Mouse (Mus musculus) skeletal muscle tissue, postnatal 0 days (tissue): ENCODE measurements around the gene Gm13279. TPM values are rescaled to one million over a fixed set of nuclear protein-coding genes. Genes with fewer than 3 reads are reported as not detected.

Experiments used
- polyA plus RNA-seq: library from polyadenylated mRNA; unstranded; fragments of >200 nt; fragmentation: Nextera tagmentation; extraction: Ambion mirVana; gene quantifications from 2 replicates; pipeline ENCODE4 v1.2.1, GENCODE M21; 2015

Gm13279 gene
- not detected in 2 replicates for polyA plus RNA-seq

DNA sequence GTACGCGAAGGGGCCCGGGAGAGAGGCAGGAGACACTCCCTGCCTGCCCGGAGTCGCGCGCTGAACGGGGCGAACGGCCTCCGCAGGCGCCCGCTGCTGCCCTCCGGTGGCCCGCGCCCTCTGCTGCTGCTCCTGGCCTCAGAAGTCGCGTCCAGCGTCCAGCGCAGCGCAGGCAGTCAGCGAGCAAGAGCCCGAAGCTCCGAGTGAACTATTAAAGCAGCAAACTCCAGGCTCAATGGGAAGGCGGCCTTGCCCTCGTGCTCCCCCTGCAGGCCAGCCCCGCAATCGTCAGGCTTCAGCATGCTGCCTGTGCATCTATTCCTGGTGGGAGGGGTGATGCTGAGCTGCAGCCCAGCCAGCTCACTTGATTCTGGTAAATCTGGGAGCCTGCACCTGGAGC is at the start of gene Gm13279:
TSS of gene Gm13279 (plus strand) at position 301 of the 400 bp plus-strand sequence.

GRCm38 (mm10) chr4:88754818-88755340 is 42.3 kb upstream of the Gm13279 start, which contains the start of gene Gm13271:
Gm13271 (plus strand) TSS chr4:88754868.

DNA sequence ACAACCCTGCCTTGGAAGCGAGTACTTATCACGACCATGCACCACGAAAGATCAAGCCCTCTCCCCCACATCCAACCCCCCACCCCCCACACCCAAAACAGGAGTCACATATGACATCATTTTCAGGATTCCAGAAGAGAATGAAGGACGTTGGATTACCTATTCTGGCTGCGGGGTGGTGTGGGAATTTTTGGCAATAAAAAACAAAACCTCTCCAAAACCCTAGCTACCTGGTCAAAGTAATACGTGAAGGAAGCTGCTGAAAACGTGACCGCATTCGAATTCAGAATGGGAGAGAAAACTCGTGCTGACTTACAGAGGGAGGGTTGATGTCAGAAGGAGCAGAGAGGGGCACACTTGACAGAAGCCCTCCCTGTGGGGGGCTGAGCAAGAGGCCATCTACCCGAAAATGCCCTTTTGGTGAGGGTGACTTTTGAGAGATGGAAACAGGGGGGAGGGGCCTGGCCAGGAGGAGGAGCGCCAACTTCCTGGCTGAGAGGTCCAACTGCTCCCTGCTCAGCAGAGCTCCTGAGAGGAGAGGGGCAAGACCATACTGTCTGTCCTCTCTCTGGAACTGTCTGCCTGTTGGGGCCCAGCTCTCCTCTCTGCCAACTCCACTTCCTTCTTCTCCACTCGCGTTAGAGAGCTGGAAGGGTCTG is 37.5 kb upstream of the Gm13279 start, which contains the start of gene Gm13283:
TSS of gene Gm13283 (plus strand) at position 510 of the 659 bp plus-strand sequence.

GRCm38 (mm10) chr4:88773534-88773933 is 23.7 kb upstream of the Gm13279 start, which contains the start of gene Gm13290:
Gm13290 (plus strand) TSS chr4:88773834.

GRCm38 (mm10) chr4:88776622-88777021 is 20.6 kb upstream of the Gm13279 start, which contains the start of gene Gm13289:
Gm13289 (plus strand) TSS chr4:88776922.

DNA sequence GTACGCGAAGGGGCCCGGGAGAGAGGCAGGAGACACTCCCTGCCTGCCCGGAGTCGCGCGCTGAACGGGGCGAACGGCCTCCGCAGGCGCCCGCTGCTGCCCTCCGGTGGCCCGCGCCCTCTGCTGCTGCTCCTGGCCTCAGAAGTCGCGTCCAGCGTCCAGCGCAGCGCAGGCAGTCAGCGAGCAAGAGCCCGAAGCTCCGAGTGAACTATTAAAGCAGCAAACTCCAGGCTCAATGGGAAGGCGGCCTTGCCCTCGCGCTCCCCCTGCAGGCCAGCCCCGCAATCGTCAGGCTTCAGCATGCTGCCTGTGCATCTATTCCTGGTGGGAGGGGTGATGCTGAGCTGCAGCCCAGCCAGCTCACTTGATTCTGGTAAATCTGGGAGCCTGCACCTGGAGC is 17.6 kb upstream of the Gm13279 start, which contains the start of gene Gm13272:
TSS of gene Gm13272 (plus strand) at position 301 of the 400 bp plus-strand sequence.

GRCm38 (mm10) chr4:88781831-88782230 is 15.4 kb upstream of the Gm13279 start, which contains the start of gene Ifnz:
Ifnz (plus strand) TSS chr4:88782131.

GRCm38 (mm10) chr4:88785409-88785808 is 11.8 kb upstream of the Gm13279 start, which contains the start of gene Gm13276:
Gm13276 (plus strand) TSS chr4:88785709.

GRCm38 (mm10) chr4:88788402-88788801 is 8.8 kb upstream of the Gm13279 start, which contains the start of gene Gm13277:
Gm13277 (plus strand) TSS chr4:88788632.

DNA sequence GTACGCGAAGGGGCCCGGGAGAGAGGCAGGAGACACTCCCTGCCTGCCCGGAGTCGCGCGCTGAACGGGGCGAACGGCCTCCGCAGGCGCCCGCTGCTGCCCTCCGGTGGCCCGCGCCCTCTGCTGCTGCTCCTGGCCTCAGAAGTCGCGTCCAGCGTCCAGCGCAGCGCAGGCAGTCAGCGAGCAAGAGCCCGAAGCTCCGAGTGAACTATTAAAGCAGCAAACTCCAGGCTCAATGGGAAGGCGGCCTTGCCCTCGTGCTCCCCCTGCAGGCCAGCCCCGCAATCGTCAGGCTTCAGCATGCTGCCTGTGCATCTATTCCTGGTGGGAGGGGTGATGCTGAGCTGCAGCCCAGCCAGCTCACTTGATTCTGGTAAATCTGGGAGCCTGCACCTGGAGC is 5.9 kb upstream of the Gm13279 start, which contains the start of gene Gm13278:
TSS of gene Gm13278 (plus strand) at position 301 of the 400 bp plus-strand sequence.

DNA sequence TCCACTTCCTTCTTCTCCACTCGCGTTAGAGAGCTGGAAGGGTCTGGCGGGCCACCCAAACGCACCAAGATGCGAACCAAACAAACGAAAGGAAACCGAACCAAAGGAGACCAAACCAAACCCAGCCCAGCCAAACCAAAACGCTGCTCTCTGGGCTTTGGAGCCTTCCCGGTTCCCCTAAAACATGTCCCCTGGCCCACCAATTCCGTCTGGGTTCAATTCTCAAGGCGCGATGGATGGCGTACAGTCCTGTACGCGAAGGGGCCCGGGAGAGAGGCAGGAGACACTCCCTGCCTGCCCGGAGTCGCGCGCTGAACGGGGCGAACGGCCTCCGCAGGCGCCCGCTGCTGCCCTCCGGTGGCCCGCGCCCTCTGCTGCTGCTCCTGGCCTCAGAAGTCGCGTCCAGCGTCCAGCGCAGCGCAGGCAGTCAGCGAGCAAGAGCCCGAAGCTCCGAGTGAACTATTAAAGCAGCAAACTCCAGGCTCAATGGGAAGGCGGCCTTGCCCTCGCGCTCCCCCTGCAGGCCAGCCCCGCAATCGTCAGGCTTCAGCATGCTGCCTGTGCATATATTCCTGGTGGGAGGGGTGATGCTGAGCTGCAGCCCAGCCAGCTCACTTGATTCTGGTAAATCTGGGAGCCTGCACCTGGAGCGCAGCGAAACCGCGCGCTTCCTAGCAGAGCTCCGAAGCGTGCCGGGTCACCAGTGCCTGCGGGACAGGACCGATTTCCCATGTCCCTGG is 3.1 kb upstream of the Gm13279 start, which contains the start of gene Gm13275:
TSS of gene Gm13275 (plus strand) at position 552 of the 740 bp plus-strand sequence.

DNA sequence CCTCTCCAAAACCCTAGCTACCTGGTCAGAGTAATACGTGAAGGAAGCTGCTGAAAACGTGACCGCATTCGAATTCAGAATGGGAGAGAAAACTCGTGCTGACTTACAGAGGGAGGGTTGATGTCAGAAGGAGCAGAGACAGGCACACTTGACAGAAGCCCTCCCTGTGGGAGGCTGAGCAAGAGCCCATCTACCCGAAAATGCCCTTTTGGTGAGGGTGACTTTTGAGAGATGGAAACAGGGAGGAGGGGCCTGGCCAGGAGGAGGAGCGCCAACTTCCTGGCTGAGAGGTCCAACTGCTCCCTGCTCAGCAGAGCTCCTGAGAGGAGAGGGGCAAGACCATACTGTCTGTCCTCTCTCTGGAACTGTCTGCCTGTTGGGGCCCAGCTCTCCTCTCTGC is 2.2 kb downstream of the Gm13279 start, which contains the start of gene Gm13285:
TSS of gene Gm13285 (plus strand) at position 301 of the 400 bp plus-strand sequence.

DNA sequence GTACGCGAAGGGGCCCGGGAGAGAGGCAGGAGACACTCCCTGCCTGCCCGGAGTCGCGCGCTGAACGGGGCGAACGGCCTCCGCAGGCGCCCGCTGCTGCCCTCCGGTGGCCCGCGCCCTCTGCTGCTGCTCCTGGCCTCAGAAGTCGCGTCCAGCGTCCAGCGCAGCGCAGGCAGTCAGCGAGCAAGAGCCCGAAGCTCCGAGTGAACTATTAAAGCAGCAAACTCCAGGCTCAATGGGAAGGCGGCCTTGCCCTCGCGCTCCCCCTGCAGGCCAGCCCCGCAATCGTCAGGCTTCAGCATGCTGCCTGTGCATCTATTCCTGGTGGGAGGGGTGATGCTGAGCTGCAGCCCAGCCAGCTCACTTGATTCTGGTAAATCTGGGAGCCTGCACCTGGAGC is 5.8 kb downstream of the Gm13279 start, which contains the start of gene Gm13287:
TSS of gene Gm13287 (plus strand) at position 301 of the 400 bp plus-strand sequence.

GRCm38 (mm10) chr4:88805231-88805630 is 8.0 kb downstream of the Gm13279 start, which contains the start of gene Gm13288:
Gm13288 (plus strand) TSS chr4:88805531.

GRCm38 (mm10) chr4:88815928-88816327 is 18.7 kb downstream of the Gm13279 start, which contains the start of gene Ifna7:
Ifna7 (plus strand) TSS chr4:88816228.

GRCm38 (mm10) chr4:88819659-88820058 is 22.5 kb downstream of the Gm13279 start, which contains the start of gene Ifna11:
Ifna11 (plus strand) TSS chr4:88819959.

DNA sequence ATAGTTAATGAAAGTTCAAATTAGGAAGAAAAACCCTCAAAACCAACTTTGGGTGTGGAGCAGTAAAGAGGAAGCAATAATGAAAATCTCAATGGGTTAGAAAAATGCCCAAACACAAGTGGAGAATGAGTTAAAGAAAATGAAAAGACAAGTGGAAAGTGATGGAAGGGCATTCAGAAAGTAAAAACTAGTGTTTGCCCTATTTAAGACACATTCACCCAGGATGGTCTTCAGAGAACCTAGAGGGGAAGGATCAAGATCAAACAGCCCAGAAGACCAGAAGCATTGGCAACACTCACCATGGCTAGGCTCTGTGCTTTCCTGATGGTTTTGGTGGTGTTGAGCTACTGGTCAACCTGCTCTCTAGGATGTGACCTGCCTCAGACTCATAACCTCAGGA is 29.9 kb downstream of the Gm13279 start, which contains the start of gene Ifna6:
TSS of gene Ifna6 (plus strand) at position 301 of the 400 bp plus-strand sequence.

GRCm38 (mm10) chr4:88835225-88835624 is 38.0 kb downstream of the Gm13279 start, which contains the start of gene Ifna5:
Ifna5 (plus strand) TSS chr4:88835525.

DNA sequence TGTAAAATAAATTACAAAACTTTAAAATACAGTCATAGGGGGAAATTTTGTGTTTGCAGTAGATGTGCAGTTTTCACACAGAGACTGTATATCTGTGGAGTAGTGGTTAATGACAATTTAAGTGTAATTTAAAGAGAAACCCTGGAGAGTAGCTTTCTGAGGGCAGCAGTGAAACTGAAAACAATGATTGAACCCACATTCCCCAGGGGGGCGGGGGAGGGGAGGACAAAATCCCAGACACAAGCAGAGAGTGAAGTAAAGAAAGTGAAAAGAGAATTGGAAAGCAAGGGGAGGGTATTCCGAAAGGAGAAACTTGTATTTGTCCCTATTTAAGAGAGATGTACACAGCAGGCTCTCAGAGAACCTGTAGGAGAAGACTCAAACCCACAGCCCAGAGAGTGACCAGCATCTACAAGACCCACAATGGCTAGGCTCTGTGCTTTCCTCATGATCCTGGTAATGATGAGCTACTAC is 44.3 kb downstream of the Gm13279 start, which contains the start of gene Ifna4:
TSS of gene Ifna4 (plus strand) at position 424 of the 474 bp plus-strand sequence.

